Mouse (Mus musculus) T-helper 2 cell (primary cell): ENCODE results near the gene Carns1.

ENCODE experiments used
- in situ Hi-C: fragments of 300-600 bp; cut with MboI, MseI; formaldehyde crosslinking; loops from one replicate; pipeline ENCODE4 v1.15.1; 2025; ENCODE audit warnings: high pct_unique_total_duplicates

The Carns1 gene

GRCm38 (mm10) chr19:4171393-4172290 lies 3.6 kb downstream of the Carns1 start:
- in situ Hi-C loops: no loop called here

GRCm38 (mm10) chr19:4170723-4171392 lies 4.4 kb downstream of the Carns1 start:
- in situ Hi-C loops: no loop called here

GRCm38 (mm10) chr19:4169810-4170209 lies 5.5 kb downstream of the Carns1 start:
- in situ Hi-C loops: no loop called here

GRCm38 (mm10) chr19:4169378-4169784 lies 5.9 kb downstream of the Carns1 start:
- in situ Hi-C loops: no loop called here

- in situ Hi-C loops: no loop called here
Measured at GRCm38 (mm10) chr19:4166678-4167476, 8.4 kb downstream of the Carns1 start.

GRCm38 (mm10) chr19:4164721-4165120 lies 10.6 kb downstream of the Carns1 start:
- in situ Hi-C loops: loop anchor here (5.0 kb wide), 1 partner anchor 52 kb away; no protein-coding TSS in a partner anchor

- in situ Hi-C loops: loop anchor here (5.0 kb wide), 1 partner anchor 52 kb away; no protein-coding TSS in a partner anchor
Measured at GRCm38 (mm10) chr19:4164100-4164499, 11.2 kb downstream of the Carns1 start.

- in situ Hi-C loops: loop anchor here (5.0 kb wide), 1 partner anchor 51 kb away; no protein-coding TSS in a partner anchor
Measured at GRCm38 (mm10) chr19:4163543-4163887, 11.8 kb downstream of the Carns1 start.

GRCm38 (mm10) chr19:4162646-4163542 lies 12.4 kb downstream of the Carns1 start, which contains the start of gene Rps6kb2:
Rps6kb2 (minus strand) TSS chr19:4163354.
- in situ Hi-C loops: loop anchor here (5.0 kb wide), 1 partner anchor 51 kb away; no protein-coding TSS in a partner anchor

GRCm38 (mm10) chr19:4159049-4159448 lies 16.2 kb downstream of the Carns1 start:
- in situ Hi-C loops: no loop called here

- in situ Hi-C loops: no loop called here
Measured at GRCm38 (mm10) chr19:4156771-4157170, 18.5 kb downstream of the Carns1 start.

- in situ Hi-C loops: no loop called here
Measured at GRCm38 (mm10) chr19:4156073-4156579, 19.2 kb downstream of the Carns1 start.

GRCm38 (mm10) chr19:4155223-4156072 lies 19.8 kb downstream of the Carns1 start:
- in situ Hi-C loops: no loop called here

GRCm38 (mm10) chr19:4154437-4155222 lies 20.6 kb downstream of the Carns1 start:
- in situ Hi-C loops: no loop called here

GRCm38 (mm10) chr19:4153232-4153654 lies 22.0 kb downstream of the Carns1 start, which contains the start of gene Ptprcap:
Ptprcap (plus strand) TSS chr19:4153604.
- in situ Hi-C loops: no loop called here

- in situ Hi-C loops: no loop called here
Measured at GRCm38 (mm10) chr19:4152445-4153231, 22.6 kb downstream of the Carns1 start.

- in situ Hi-C loops: no loop called here
Measured at GRCm38 (mm10) chr19:4151898-4152297, 23.4 kb downstream of the Carns1 start.

- in situ Hi-C loops: no loop called here
Measured at GRCm38 (mm10) chr19:4151488-4151860, 23.8 kb downstream of the Carns1 start.
